Mouse (Mus musculus) liver, postnatal 0 days (tissue): ENCODE measurements around the gene Usp5. TPM values are rescaled to one million over a fixed set of nuclear protein-coding genes. Genes with fewer than 3 reads are reported as not detected.
A peak's percentile ranks its signal among the peaks of the same experiment; 100 is the strongest.

Experiments
- ATAC-seq: fragments of 200-750 bp; cut with Nextera tagmentation; 2 replicates; pipeline ENCODE4 v1.8.0; 2017; ENCODE audit warnings: mild to moderate bottlenecking, moderate library complexity
- DNase-seq: peaks from one replicate; pipeline ENCODE4 v3.0.0-alpha.2; 2016
- H3K27ac ChIP-seq: fragments of 300-500 bp; sonication (generic); 2 replicates; pipeline ENCODE4 v1.5.1; 2014; ENCODE audit warnings: antibody characterized with exemption, moderate library complexity, mild to moderate bottlenecking, low read depth
- H3K27me3 ChIP-seq: fragments of 300-500 bp; sonication (generic); 2 replicates; pipeline ENCODE4 v1.6.1; 2014; ENCODE audit warnings: low read length, control low read depth, mixed read lengths; ENCODE audit not compliant: insufficient read depth
- H3K36me3 ChIP-seq: fragments of 300-500 bp; sonication (generic); replicated peaks from 2 replicates; pipeline ENCODE4 v1.6.1; 2014; ENCODE audit warnings: mild to moderate bottlenecking, control low read depth, low read length, moderate library complexity, mixed read lengths; ENCODE audit not compliant: insufficient read depth
- H3K4me1 ChIP-seq: fragments of 300-500 bp; sonication (generic); 2 replicates; pipeline ENCODE4 v1.6.1; 2014; ENCODE audit warnings: antibody characterized with exemption, mild to moderate bottlenecking, control low read depth; ENCODE audit not compliant: insufficient read depth
- H3K4me2 ChIP-seq: fragments of 300-500 bp; sonication (generic); 2 replicates; pipeline ENCODE4 v1.6.1; 2014; ENCODE audit warnings: low read depth, mild to moderate bottlenecking, low read length, moderate library complexity, mixed read lengths
- H3K4me3 ChIP-seq: fragments of 300-500 bp; sonication (generic); 2 replicates; pipeline ENCODE4 v1.5.1; 2014; ENCODE audit warnings: low read depth, low read length
- H3K9ac ChIP-seq: fragments of 300-500 bp; sonication (generic); replicated peaks from 2 replicates; pipeline ENCODE4 v1.6.1; 2014; ENCODE audit warnings: mild to moderate bottlenecking, moderate library complexity
- H3K9me3 ChIP-seq: fragments of 300-500 bp; sonication (generic); 2 replicates; pipeline ENCODE4 v1.6.1; 2016; ENCODE audit warnings: mild to moderate bottlenecking, control low read depth, low read length, mixed read lengths
- CTCF ChIP-seq: sonication (generic); IDR thresholded peaks from 2 replicates; pipeline ENCODE4 v1.5.1; 2016; ENCODE audit warnings: antibody characterized with exemption, low read depth
- EP300 ChIP-seq: IDR thresholded peaks from 2 replicates; pipeline ENCODE4 v1.6.1; 2016; ENCODE audit warnings: antibody characterized with exemption, low read depth, mild to moderate bottlenecking
- WGBS: fragments of 180-500 bp; shearing (Covaris S2); extraction: QIAGEN DNeasy Blood & Tissue Kit; methylation state at CpG from one replicate; pipeline ENCODE4 v1.1.7; 2014; ENCODE audit not compliant: insufficient replicate concordance; 5-methylcytosine and 5-hydroxymethylcytosine counted together
- polyA plus RNA-seq: library from polyadenylated mRNA; unstranded; fragments of >200 nt; fragmentation: Nextera tagmentation; extraction: Ambion mirVana; gene quantifications from 2 replicates; pipeline ENCODE4 v1.2.1, GENCODE M21; 2015

Usp5 gene
- polyA plus RNA-seq, 1 experiment from 2014 or later: 36.6 TPM

DNA sequence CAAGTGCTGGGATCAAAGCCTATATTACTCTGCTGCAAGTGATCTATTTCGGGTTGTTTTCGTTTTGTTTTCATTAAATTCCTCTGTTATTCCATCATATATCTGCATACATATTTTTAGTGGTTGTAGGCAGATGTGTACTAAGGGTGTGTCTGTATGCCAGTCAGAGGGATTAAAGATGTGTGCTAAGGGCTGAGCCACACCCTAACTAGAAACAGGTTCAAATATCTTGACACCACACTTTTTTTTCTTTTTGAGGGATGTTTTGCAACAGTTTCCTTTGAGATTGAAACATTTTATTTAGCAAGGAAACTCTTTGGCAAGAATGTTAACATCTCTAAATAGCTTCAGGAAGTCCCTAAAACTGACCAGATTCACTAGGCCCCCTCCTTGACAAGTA, 33.1 kb downstream of the Usp5 start:
- H3K9me3 ChIP-seq: no peaks in the 10 kb centered on the region
- ATAC-seq (no peak), DNase-seq (no peak)
- H3K4me1 ChIP-seq: no peaks in the 10 kb centered on the region
- H3K27me3 ChIP-seq: no peaks in the 10 kb centered on the region
- H3K4me2 ChIP-seq: no peak overlapping the region
- H3K27ac ChIP-seq: no peak overlapping the region
- no peak overlapping the region for H3K9ac ChIP-seq
- WGBS: 85% methylated on average over 2 of the region's 2 CpGs
- no peak overlapping the region for H3K4me3 ChIP-seq
- no peak for TF ChIP-seq CTCF
- TF ChIP-seq EP300: no peak
- H3K36me3 ChIP-seq: no peaks in the 10 kb centered on the region

DNA sequence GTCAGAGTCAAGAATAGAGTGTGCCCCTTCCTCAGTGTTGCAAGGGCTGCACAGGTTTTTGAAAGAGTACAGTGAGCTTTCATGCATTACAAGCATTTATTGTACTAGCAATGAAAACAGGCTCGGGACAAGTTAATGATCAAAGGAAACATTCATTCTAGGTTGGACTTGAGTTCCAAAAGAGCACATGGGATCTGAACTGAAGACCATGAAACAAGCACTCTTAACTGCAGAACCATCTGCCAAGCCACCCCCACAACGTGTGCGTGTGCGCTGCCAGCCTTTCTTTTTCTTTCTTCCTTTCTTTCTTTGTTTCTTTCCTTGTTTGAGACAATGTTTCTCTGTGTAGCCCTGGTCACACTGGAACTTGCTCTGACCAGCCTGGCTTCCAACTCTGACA, 33.5 kb downstream of the Usp5 start:
- Histone ChIP-seq H3K27ac (no peak overlapping the region), H3K4me2 (no peak overlapping the region), H3K4me1 (no peaks in the 10 kb centered on the region), H3K4me3 (no peak overlapping the region), H3K9me3 (no peaks in the 10 kb centered on the region), H3K36me3 (no peaks in the 10 kb centered on the region), H3K9ac (no peak overlapping the region), H3K27me3 (no peaks in the 10 kb centered on the region)
- 84% methylated on average over 4 of the region's 4 CpGs for WGBS
- no peak for TF ChIP-seq EP300
- TF ChIP-seq CTCF: no peak
- DNase-seq (no peak), ATAC-seq (no peak)

DNA sequence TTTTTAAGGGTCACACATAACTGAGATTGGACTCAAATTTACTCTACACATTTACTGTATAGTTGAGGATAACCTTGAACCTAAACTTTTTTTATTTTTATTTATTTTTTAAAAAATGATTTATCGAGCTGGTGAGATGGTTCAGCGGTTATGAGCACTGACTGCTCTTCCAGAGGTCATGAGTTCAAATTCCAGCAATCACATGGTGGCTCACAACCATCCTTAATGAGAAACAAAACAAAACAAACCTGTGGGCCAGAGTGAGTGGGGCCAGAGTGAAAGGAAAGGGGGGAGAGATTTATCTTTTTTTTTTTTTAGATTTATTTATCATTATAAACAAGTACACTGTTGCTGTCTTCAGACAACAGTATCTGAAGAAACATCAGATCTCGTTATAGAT, 37.4 kb downstream of the Usp5 start:
- Histone ChIP-seq H3K4me3 (no peak overlapping the region), H3K9ac (no peak overlapping the region), H3K27ac (no peak overlapping the region), H3K36me3 (no peaks in the 10 kb centered on the region), H3K9me3 (no peaks in the 10 kb centered on the region), H3K4me2 (no peak overlapping the region), H3K27me3 (no peaks in the 10 kb centered on the region), H3K4me1 (no peaks in the 10 kb centered on the region; the same call in 1 of the 2 replicates)
- WGBS: 78% methylated on average over 3 of the region's 3 CpGs
- DNase-seq: no peak
- ATAC-seq: no peak
- TF ChIP-seq EP300 (no peak), CTCF (no peak)

DNA sequence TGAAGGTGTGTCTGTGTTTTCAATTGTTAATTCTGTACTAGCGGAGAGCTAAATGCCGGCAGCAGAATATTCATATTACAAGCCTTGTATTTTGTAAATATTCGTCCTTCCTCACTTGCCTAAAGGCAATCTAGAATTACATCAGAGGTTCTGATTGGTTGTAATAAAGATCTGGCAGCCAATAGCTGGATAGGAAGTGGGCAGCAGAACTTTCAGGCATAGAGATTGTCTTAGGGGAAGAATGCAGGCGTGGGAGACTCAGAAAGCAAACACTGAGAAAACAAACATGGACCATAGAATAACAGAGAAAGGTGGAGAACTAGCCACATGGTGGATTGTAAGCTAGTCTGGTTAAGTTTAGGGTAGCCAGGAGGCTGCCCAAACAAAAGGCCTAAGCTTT, 39.2 kb downstream of the Usp5 start:
- Histone ChIP-seq H3K4me2 (no peak overlapping the region), H3K36me3 (no peaks in the 10 kb centered on the region), H3K4me3 (no peak overlapping the region), H3K9me3 (no peaks in the 10 kb centered on the region), H3K27me3 (no peaks in the 10 kb centered on the region), H3K27ac (no peak overlapping the region), H3K4me1 (peaks cover 5% of the 10 kb centered on the region; the same call in 1 of the 2 replicates), H3K9ac (no peak overlapping the region)
- WGBS: 51% methylated on average over 4 of the region's 4 CpGs
- ATAC-seq (no peak), DNase-seq (no peak)
- TF ChIP-seq CTCF (no peak), EP300 (no peak)

DNA sequence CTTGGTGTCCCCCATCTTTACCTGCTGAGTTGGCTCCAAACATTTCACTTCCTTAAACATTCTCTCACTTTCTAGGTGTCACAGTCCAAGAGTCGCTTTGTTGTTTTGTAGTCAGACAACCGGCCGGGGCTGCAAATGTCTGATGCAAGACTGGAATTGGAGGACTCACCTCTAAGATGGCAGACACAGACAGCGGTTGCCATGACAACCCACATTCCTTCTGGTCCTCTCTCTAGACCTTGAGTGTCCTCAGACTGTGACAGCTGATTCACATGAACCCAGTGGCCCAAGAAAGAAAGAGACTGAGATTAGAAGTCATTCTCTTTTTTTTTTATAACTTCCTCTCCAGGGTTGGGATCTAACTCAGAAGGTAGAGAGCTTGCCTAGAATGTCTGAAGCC, 39.8 kb downstream of the Usp5 start:
- no peaks in the 10 kb centered on the region for H3K9me3 ChIP-seq
- no peak for ATAC-seq
- no peak overlapping the region for H3K4me2 ChIP-seq
- H3K36me3 ChIP-seq: no peaks in the 10 kb centered on the region
- H3K27me3 ChIP-seq: no peaks in the 10 kb centered on the region
- peaks cover 5% of the 10 kb centered on the region; the same call in 1 of the 2 replicates for H3K4me1 ChIP-seq
- TF ChIP-seq EP300 (no peak), CTCF (no peak)
- H3K27ac ChIP-seq: no peak overlapping the region
- 78% methylated on average over 4 of the region's 4 CpGs for WGBS
- no peak overlapping the region for H3K4me3 ChIP-seq
- DNase-seq: no peak
- no peak overlapping the region for H3K9ac ChIP-seq

DNA sequence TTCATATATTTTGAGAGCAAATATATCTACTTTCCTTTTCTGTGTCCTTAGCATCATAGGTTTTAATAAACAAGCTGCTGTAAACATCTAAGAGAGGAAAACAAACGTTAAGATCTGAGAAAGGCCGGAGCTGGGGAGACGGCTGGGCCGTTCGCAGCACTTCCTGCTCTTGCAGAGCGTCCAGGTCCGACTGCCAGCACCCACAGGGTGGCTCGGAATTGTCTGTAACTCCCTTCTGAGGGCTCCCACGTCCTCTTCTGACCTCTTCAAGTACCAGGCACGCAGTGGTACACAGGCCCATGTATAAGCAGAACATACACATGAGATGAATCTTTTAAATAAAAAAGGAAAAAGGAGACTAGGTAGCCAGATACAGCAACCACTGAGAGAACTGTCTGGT, 41.6 kb downstream of the Usp5 start:
- Histone ChIP-seq H3K36me3 (no peaks in the 10 kb centered on the region), H3K4me2 (no peak overlapping the region), H3K4me3 (no peak overlapping the region), H3K27me3 (no peaks in the 10 kb centered on the region), H3K27ac (no peak overlapping the region), H3K9ac (no peak overlapping the region), H3K4me1 (peaks cover 6% of the 10 kb centered on the region), H3K9me3 (no peaks in the 10 kb centered on the region)
- TF ChIP-seq CTCF: no peak
- TF ChIP-seq EP300: no peak
- WGBS: 71% methylated on average over 10 of the region's 10 CpGs
- no peak for DNase-seq
- ATAC-seq: no peak

DNA sequence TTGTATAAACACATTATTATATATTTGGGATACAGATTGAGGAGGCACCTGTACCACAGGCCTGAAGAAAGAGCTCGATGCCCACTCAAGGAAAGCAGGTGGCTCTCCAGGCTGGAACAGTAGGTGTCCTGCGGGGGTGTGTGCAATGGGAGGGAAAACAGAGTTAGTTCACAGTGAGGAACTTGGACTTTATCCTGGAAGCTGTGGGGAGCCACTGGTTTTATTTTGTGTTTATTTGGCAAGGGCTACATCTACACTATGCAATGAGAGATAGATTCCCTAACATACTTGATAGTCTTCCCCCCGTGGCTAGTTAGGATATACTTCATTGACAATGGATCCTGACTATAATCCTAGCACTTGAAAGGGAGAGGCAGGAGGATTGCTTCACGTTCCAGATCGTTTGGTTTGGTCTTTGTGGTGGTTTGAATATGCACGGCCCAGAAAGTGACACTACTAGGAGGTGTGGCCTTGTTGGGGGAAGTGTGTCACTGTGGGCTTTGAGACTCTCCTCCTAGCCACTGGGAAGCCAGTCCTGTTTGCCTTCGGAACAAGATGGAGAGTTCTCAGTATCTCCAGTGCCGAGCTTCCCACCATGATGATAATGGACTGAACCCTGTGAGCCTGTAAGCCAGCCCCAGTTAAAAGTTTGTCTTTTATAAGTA, 42.4 kb downstream of the Usp5 start:
- no peak for DNase-seq
- no peak for TF ChIP-seq EP300
- no peak for TF ChIP-seq CTCF
- Histone ChIP-seq H3K4me1 (peaks cover 8% of the 10 kb centered on the region), H3K36me3 (no peaks in the 10 kb centered on the region), H3K27ac (peak overlapping the region; percentile 31), H3K4me3 (no peak overlapping the region), H3K4me2 (peak overlapping the region; percentile 27; the same call in 1 of the 2 replicates), H3K27me3 (no peaks in the 10 kb centered on the region), H3K9me3 (no peaks in the 10 kb centered on the region), H3K9ac (no peak overlapping the region)
- peak; percentile 86 for ATAC-seq
- WGBS: 34% methylated on average over 8 of the region's 8 CpGs
